Mouse (Mus musculus): ENCODE results near the gene Atn1. TPM values are rescaled to one million over a fixed set of nuclear protein-coding genes. Genes with fewer than 3 reads are reported as not detected.

The Atn1 gene
- polyA plus RNA-seq, 1 experiment from 2014 or later: 21.0 TPM

- H3K4me3 ChIP-seq (replicated peaks): no peak overlapping the region
- H3K9me3 ChIP-seq (replicated peaks): no peaks in the 10 kb centered on the region
- peaks cover 18% of the 10 kb centered on the region for H3K4me1 ChIP-seq
- H3K27me3 ChIP-seq: no peaks in the 10 kb centered on the region
- no peak overlapping the region for H3K4me2 ChIP-seq (replicated peaks)
- H3K27ac ChIP-seq (replicated peaks): no peak overlapping the region
- H3K9ac ChIP-seq: no peak overlapping the region
- WGBS: 84% methylated on average over 5 of the region's 5 CpGs
- peaks cover 63% of the 10 kb centered on the region for H3K36me3 ChIP-seq
- no peak for ATAC-seq (ENCODE audit: insufficient number of reproducible peaks, low FRiP score, low TSS enrichment, low read depth)
Measured at GRCm38 (mm10) chr6:124706061-124706627, 50.2 kb downstream of the Atn1 start.

GRCm38 (mm10) chr6:124704417-124704816 lies 51.9 kb downstream of the Atn1 start:
- WGBS: 95% methylated on average over 2 of the region's 2 CpGs
- ATAC-seq (ENCODE audit: insufficient number of reproducible peaks, low FRiP score, low TSS enrichment, low read depth): no peak
- Histone ChIP-seq H3K4me3 (replicated peaks) (no peak overlapping the region), H3K4me2 (replicated peaks) (no peak overlapping the region), H3K27me3 (no peaks in the 10 kb centered on the region), H3K36me3 (peaks cover 67% of the 10 kb centered on the region), H3K27ac (replicated peaks) (no peak overlapping the region), H3K9ac (no peak overlapping the region), H3K4me1 (peaks cover 2% of the 10 kb centered on the region), H3K9me3 (replicated peaks) (no peaks in the 10 kb centered on the region)

GRCm38 (mm10) chr6:124703789-124704188 lies 52.5 kb downstream of the Atn1 start:
- no peaks in the 10 kb centered on the region; the same call in 1 of the 2 replicates for H3K4me1 ChIP-seq
- ATAC-seq (ENCODE audit: insufficient number of reproducible peaks, low FRiP score, low TSS enrichment, low read depth): no peak
- peaks cover 73% of the 10 kb centered on the region for H3K36me3 ChIP-seq

GRCm38 (mm10) chr6:124702784-124703103 lies 53.6 kb downstream of the Atn1 start:
- H3K4me1 ChIP-seq: no peaks in the 10 kb centered on the region; the same call in 1 of the 2 replicates
- H3K9me3 ChIP-seq (replicated peaks): no peaks in the 10 kb centered on the region
- no peak overlapping the region for H3K27ac ChIP-seq (replicated peaks)
- H3K4me3 ChIP-seq (replicated peaks): no peak overlapping the region
- 0 out of 2 replicates have a peak, but pooled peaks have one; percentile 46 for ATAC-seq (ENCODE audit: insufficient number of reproducible peaks, low FRiP score, low TSS enrichment, low read depth)
- no peak overlapping the region for H3K4me2 ChIP-seq (replicated peaks)
- H3K27me3 ChIP-seq: no peaks in the 10 kb centered on the region
- WGBS: 49% methylated on average over 3 of the region's 3 CpGs
- H3K36me3 ChIP-seq: peaks cover 72% of the 10 kb centered on the region
- H3K9ac ChIP-seq: no peak overlapping the region

More at GRCm38 (mm10) chr6:124703789-124704188, 52.5 kb downstream of the Atn1 start:
- 77% methylated on average over 7 of the region's 7 CpGs for WGBS
- no peaks in the 10 kb centered on the region for H3K9me3 ChIP-seq (replicated peaks)
- no peak overlapping the region for H3K27ac ChIP-seq (replicated peaks)
- H3K27me3 ChIP-seq: no peaks in the 10 kb centered on the region
- H3K4me2 ChIP-seq (replicated peaks): no peak overlapping the region
- H3K9ac ChIP-seq: no peak overlapping the region
- no peak overlapping the region for H3K4me3 ChIP-seq (replicated peaks)

- H3K36me3 ChIP-seq: peaks cover 67% of the 10 kb centered on the region
- WGBS: 87% methylated on average over 17 of the region's 17 CpGs
- no peak overlapping the region for H3K27ac ChIP-seq (replicated peaks)
- no peak overlapping the region for H3K4me2 ChIP-seq (replicated peaks)
- H3K27me3 ChIP-seq: no peaks in the 10 kb centered on the region
- no peak overlapping the region for H3K4me3 ChIP-seq (replicated peaks)
- H3K9ac ChIP-seq: no peak overlapping the region
- no peaks in the 10 kb centered on the region for H3K9me3 ChIP-seq (replicated peaks)
- 0 out of 2 replicates have a peak, but pooled peaks have one; percentile 32 for ATAC-seq (ENCODE audit: insufficient number of reproducible peaks, low FRiP score, low TSS enrichment, low read depth)
- no peaks in the 10 kb centered on the region; the same call in 1 of the 2 replicates for H3K4me1 ChIP-seq
Measured at GRCm38 (mm10) chr6:124702102-124702783, 54.1 kb downstream of the Atn1 start.

- H3K36me3 ChIP-seq: peaks cover 67% of the 10 kb centered on the region
- H3K27ac ChIP-seq (replicated peaks): no peak overlapping the region
- 76% methylated on average over 8 of the region's 8 CpGs for WGBS
- no peak overlapping the region for H3K9ac ChIP-seq
- no peaks in the 10 kb centered on the region; the same call in 1 of the 2 replicates for H3K4me1 ChIP-seq
- H3K4me3 ChIP-seq (replicated peaks): no peak overlapping the region
- H3K27me3 ChIP-seq: no peaks in the 10 kb centered on the region
- no peak for ATAC-seq (ENCODE audit: insufficient number of reproducible peaks, low FRiP score, low TSS enrichment, low read depth)
- H3K4me2 ChIP-seq (replicated peaks): no peak overlapping the region
- no peaks in the 10 kb centered on the region for H3K9me3 ChIP-seq (replicated peaks)
Measured at GRCm38 (mm10) chr6:124701338-124701737, 55.0 kb downstream of the Atn1 start.

GRCm38 (mm10) chr6:124699962-124700610 lies 56.2 kb downstream of the Atn1 start:
- H3K36me3 ChIP-seq: peaks cover 55% of the 10 kb centered on the region
- H3K9me3 ChIP-seq (replicated peaks): no peaks in the 10 kb centered on the region
- H3K4me1 ChIP-seq: no peaks in the 10 kb centered on the region; the same call in 1 of the 2 replicates
- H3K9ac ChIP-seq: no peak overlapping the region
- H3K27ac ChIP-seq (replicated peaks): 0 out of 2 replicates have a peak overlapping the region, but pooled peaks have one; percentile 11
- ATAC-seq (ENCODE audit: insufficient number of reproducible peaks, low FRiP score, low TSS enrichment, low read depth): peak; percentile 16; the same call in 1 of the 2 replicates
- no peak overlapping the region for H3K4me2 ChIP-seq (replicated peaks)
- H3K4me3 ChIP-seq (replicated peaks): no peak overlapping the region
- WGBS: 77% methylated on average over 11 of the region's 11 CpGs
- no peaks in the 10 kb centered on the region for H3K27me3 ChIP-seq

- no peaks in the 10 kb centered on the region for H3K27me3 ChIP-seq
- no peaks in the 10 kb centered on the region for H3K9me3 ChIP-seq (replicated peaks)
- H3K9ac ChIP-seq: no peak overlapping the region
- no peak for ATAC-seq (ENCODE audit: insufficient number of reproducible peaks, low FRiP score, low TSS enrichment, low read depth)
- H3K4me1 ChIP-seq: peaks cover 2% of the 10 kb centered on the region; the same call in 1 of the 2 replicates
- no peak overlapping the region for H3K4me3 ChIP-seq (replicated peaks)
- H3K36me3 ChIP-seq: peaks cover 48% of the 10 kb centered on the region
- 87% methylated on average over 4 of the region's 4 CpGs for WGBS
- no peak overlapping the region for H3K4me2 ChIP-seq (replicated peaks)
- H3K27ac ChIP-seq (replicated peaks): no peak overlapping the region
Measured at GRCm38 (mm10) chr6:124699366-124699765, 57.0 kb downstream of the Atn1 start.

GRCm38 (mm10) chr6:124698751-124699150 lies 57.6 kb downstream of the Atn1 start:
- H3K27me3 ChIP-seq: no peaks in the 10 kb centered on the region
- 83% methylated on average over 6 of the region's 6 CpGs for WGBS
- H3K4me3 ChIP-seq (replicated peaks): no peak overlapping the region
- H3K36me3 ChIP-seq: peaks cover 42% of the 10 kb centered on the region
- no peaks in the 10 kb centered on the region for H3K9me3 ChIP-seq (replicated peaks)
- peaks cover 7% of the 10 kb centered on the region; the same call in 1 of the 2 replicates for H3K4me1 ChIP-seq
- H3K4me2 ChIP-seq (replicated peaks): no peak overlapping the region
- ATAC-seq (ENCODE audit: insufficient number of reproducible peaks, low FRiP score, low TSS enrichment, low read depth): no peak
- no peak overlapping the region for H3K27ac ChIP-seq (replicated peaks)
- no peak overlapping the region for H3K9ac ChIP-seq

GRCm38 (mm10) chr6:124696441-124697150 lies 59.7 kb downstream of the Atn1 start:
- H3K4me2 ChIP-seq (replicated peaks): no peak overlapping the region
- ATAC-seq (ENCODE audit: insufficient number of reproducible peaks, low FRiP score, low TSS enrichment, low read depth): no peak
- no peak overlapping the region for H3K9ac ChIP-seq
- no peaks in the 10 kb centered on the region for H3K9me3 ChIP-seq (replicated peaks)
- peaks cover 20% of the 10 kb centered on the region for H3K36me3 ChIP-seq
- H3K4me3 ChIP-seq (replicated peaks): no peak overlapping the region
- no peak overlapping the region for H3K27ac ChIP-seq (replicated peaks)
- WGBS: 90% methylated on average over 7 of the region's 7 CpGs
- H3K27me3 ChIP-seq: no peaks in the 10 kb centered on the region
- H3K4me1 ChIP-seq: peaks cover 14% of the 10 kb centered on the region

Data from embryonic facial prominence, embryonic 15.5 days (tissue).